Mouse (Mus musculus): ENCODE data around the gene Nfic.
A peak's percentile ranks its signal among the peaks of the same experiment; 100 is the strongest.

GRCm38 (mm10) chr10:81376561-81377361, 78.7 kb downstream of the Nfic start:
- TF ChIP-seq CTCF (IDR thresholded peaks at IDR 0.05; ENCODE audit: low read depth) (peak; percentile 30; the same call in 1 of the 2 replicates), EP300 (IDR thresholded peaks at IDR 0.05; ENCODE audit: low read depth) (no peak)
